Mouse (Mus musculus) erythroblast, embryonic 14.5 days (primary cell): Measurements from ENCODE around the gene Gp1ba.

Source experiments
- GATA1 ChIP-seq: IDR thresholded peaks from 2 replicates; pipeline ENCODE4 v1.6.1; 2012; ENCODE audit warnings: low read length, inconsistent platforms, mixed read lengths
- TAL1 ChIP-seq: IDR thresholded peaks from 3 replicates; pipeline ENCODE4 v1.6.1; 2012; ENCODE audit warnings: low read length, inconsistent platforms, mixed read lengths

- no peak for TF ChIP-seq GATA1
- no peak for TF ChIP-seq TAL1
Observed at GRCm38 (mm10) chr11:70653345-70654197, 14.6 kb downstream of the Gp1ba start.
